Mouse (Mus musculus): ENCODE data around the gene Gria1. TPM values are rescaled to one million over a fixed set of nuclear protein-coding genes. Genes with fewer than 3 reads are reported as not detected.

Gene Gria1
- polyA plus RNA-seq, 1 experiment from 2014 or later = 10.9 TPM

DNA sequence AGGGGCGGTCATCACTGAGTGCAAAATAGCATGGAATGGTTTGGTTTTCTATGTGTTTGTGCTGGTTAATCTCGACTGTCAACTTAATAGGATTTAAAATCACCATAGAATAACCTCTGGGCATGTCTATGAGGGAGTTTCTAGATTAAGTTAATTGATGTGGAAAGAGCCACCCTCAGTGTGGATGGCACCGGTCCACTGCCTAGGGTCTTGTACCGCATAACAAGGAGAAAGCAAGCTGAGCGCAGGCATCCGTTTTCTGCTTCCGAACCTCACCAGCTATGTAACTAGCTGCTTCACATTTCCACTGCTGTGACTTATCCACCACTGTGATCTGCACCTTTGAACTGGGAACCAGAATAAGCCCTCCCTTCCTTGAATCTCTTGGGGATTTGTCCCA is 134.0 kb downstream of the Gria1 start:
- Histone ChIP-seq H3K9ac (no peak overlapping the region), H3K4me2 (replicated peaks) (no peak overlapping the region), H3K27me3 (replicated peaks) (no peaks in the 10 kb centered on the region), H3K4me1 (peaks cover 7% of the 10 kb centered on the region; the same call in 1 of the 2 replicates), H3K9me3 (no peaks in the 10 kb centered on the region), H3K36me3 (no peaks in the 10 kb centered on the region), H3K27ac (no peak overlapping the region), H3K4me3 (no peak overlapping the region)
- ATAC-seq (ENCODE audit: low FRiP score, low read depth) = no peak
- WGBS = 79% methylated on average over 7 of the region's 7 CpGs

DNA sequence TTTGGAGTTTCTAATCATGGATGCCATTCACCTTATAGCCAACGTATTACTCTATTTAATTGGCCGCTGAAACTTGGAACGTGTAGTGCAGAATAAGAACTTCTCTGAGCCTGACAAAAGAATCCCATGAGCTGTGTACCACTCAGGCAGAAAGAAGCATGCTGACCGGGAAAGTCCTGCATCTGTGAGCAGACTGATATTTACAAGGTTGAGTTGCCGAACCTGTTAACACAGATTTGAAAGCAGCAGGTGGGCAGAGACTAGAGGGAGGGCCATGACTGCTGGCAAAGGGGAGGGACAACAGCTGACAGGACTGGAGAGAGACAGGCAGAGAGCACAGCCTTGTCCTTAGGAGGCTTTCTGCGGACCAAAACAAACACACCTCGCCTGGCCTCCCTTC is 134.5 kb downstream of the Gria1 start:
- no peak overlapping the region for H3K4me3 ChIP-seq
- H3K27me3 ChIP-seq (replicated peaks) = no peaks in the 10 kb centered on the region
- no peaks in the 10 kb centered on the region for H3K36me3 ChIP-seq
- ATAC-seq (ENCODE audit: low FRiP score, low read depth) = no peak
- H3K9ac ChIP-seq = no peak overlapping the region
- 56% methylated on average over 7 of the region's 7 CpGs for WGBS
- peaks cover 7% of the 10 kb centered on the region; the same call in 1 of the 2 replicates for H3K4me1 ChIP-seq
- H3K27ac ChIP-seq = no peak overlapping the region
- no peaks in the 10 kb centered on the region for H3K9me3 ChIP-seq
- no peak overlapping the region for H3K4me2 ChIP-seq (replicated peaks)

DNA sequence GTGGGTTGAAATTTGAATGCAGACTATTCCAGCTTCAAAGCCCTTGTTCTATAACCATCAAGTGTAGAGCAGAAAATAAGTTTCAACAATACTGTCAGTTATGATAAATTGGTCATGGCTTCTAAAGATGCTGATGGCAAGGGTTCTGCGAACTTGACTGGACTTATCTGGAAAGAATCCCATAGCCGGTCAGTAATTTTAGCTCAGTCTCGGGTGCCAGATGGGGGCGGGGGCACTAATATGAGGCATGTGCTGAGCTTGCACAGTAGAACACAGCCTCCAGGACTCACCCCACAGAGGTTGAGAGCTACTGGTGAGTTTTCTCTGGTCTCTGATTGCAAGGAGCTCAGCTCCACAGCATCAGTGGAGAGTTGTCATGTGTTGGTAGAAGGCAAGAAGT is 140.5 kb downstream of the Gria1 start:
- Histone ChIP-seq H3K36me3 (no peaks in the 10 kb centered on the region), H3K4me1 (no peaks in the 10 kb centered on the region), H3K9ac (no peak overlapping the region), H3K4me3 (no peak overlapping the region), H3K4me2 (replicated peaks) (no peak overlapping the region), H3K9me3 (no peaks in the 10 kb centered on the region), H3K27me3 (replicated peaks) (no peaks in the 10 kb centered on the region), H3K27ac (no peak overlapping the region)
- 90% methylated on average over 4 of the region's 4 CpGs for WGBS
- ATAC-seq (ENCODE audit: low FRiP score, low read depth) = no peak

- Histone ChIP-seq H3K9ac (no peak overlapping the region), H3K4me2 (replicated peaks) (no peak overlapping the region), H3K27me3 (replicated peaks) (no peaks in the 10 kb centered on the region), H3K27ac (no peak overlapping the region), H3K4me3 (no peak overlapping the region), H3K4me1 (no peaks in the 10 kb centered on the region), H3K9me3 (no peaks in the 10 kb centered on the region), H3K36me3 (no peaks in the 10 kb centered on the region)
- WGBS = 49% methylated on average over 8 of the region's 8 CpGs
- no peak for ATAC-seq (ENCODE audit: low FRiP score, low read depth)
Measured at GRCm38 (mm10) chr11:57154998-57155397, 143.8 kb downstream of the Gria1 start.

DNA sequence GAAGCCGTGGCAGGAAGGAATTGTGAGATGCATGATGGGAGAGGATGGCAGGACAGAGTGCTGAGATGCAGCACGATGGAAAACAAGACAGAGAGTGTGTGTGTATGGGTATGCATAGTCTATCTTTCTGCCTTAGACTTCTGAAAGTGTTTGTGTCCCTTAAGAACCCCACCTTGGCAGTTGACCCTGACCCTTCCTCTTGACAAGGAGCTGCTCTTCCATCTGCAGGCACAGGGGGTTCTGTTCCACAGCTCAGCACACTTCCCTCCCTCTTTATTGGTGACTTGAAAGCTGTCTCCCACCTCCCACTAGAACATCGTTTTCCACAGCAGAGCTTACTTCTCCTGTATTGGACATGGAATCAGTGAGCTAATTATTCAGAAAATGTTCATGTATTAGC is 148.2 kb downstream of the Gria1 start:
- ATAC-seq (ENCODE audit: low FRiP score, low read depth) = no peak

DNA sequence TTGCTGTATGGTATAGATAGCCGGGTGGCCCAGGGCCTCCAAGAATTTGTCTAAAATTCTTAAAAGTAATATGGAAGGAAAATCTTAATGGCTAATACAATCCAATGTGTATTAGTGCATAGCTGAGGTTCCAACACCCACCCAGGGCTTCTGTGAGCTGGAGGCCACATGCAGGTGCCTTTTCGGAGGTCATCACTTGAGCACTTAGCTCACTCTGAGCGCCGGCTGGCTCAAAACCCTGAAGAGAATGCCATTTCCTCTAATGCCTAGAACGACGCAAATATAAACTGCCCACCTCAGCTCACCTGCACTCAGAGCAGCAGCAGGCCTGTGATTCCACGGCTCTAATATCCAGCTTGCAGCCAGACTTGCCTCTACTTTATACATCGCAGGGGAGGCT is 148.9 kb downstream of the Gria1 start:
- H3K4me2 ChIP-seq (replicated peaks) = no peak overlapping the region
- 92% methylated on average over 8 of the region's 8 CpGs for WGBS
- no peak for ATAC-seq (ENCODE audit: low FRiP score, low read depth)
- H3K27me3 ChIP-seq (replicated peaks) = no peaks in the 10 kb centered on the region
- no peak overlapping the region for H3K27ac ChIP-seq
- no peaks in the 10 kb centered on the region for H3K36me3 ChIP-seq
- H3K4me3 ChIP-seq = no peak overlapping the region
- no peaks in the 10 kb centered on the region for H3K9me3 ChIP-seq
- no peak overlapping the region for H3K9ac ChIP-seq
- no peaks in the 10 kb centered on the region for H3K4me1 ChIP-seq

More for the DNA sequence above, 148.2 kb downstream of the Gria1 start:
- Histone ChIP-seq H3K4me3 (no peak overlapping the region), H3K9ac (no peak overlapping the region), H3K4me2 (replicated peaks) (no peak overlapping the region), H3K27ac (no peak overlapping the region), H3K4me1 (no peaks in the 10 kb centered on the region), H3K27me3 (replicated peaks) (no peaks in the 10 kb centered on the region), H3K9me3 (no peaks in the 10 kb centered on the region), H3K36me3 (no peaks in the 10 kb centered on the region)
- WGBS = 70% methylated on average over 3 of the region's 3 CpGs

DNA sequence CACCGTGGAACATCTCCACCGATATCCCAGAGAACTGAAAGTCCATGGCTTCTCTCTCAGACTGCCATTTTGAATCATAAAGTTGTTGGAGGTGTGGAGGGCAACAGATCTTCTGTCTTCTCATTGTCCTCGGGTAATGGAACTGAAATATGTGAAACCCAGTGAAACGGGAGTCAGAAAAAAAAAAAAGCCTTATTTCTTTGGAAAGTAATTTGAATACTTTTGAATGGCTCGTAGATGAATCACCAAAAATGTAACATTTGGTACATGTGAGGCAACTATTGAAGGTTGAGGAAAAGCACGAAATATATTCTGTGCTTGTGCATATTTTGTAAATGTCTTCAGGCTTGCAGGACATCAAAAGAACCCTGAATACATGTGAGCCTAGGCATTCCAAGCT is 151.7 kb downstream of the Gria1 start:
- ATAC-seq (ENCODE audit: low FRiP score, low read depth) = no peak
- H3K9me3 ChIP-seq = no peaks in the 10 kb centered on the region
- no peak overlapping the region for H3K4me2 ChIP-seq (replicated peaks)
- H3K4me3 ChIP-seq = no peak overlapping the region
- H3K9ac ChIP-seq = no peak overlapping the region
- H3K4me1 ChIP-seq = no peaks in the 10 kb centered on the region
- no peak overlapping the region for H3K27ac ChIP-seq
- H3K36me3 ChIP-seq = no peaks in the 10 kb centered on the region
- H3K27me3 ChIP-seq (replicated peaks) = no peaks in the 10 kb centered on the region
- WGBS = 88% methylated on average over 6 of the region's 6 CpGs

GRCm38 (mm10) chr11:57170058-57170457 is 158.9 kb downstream of the Gria1 start:
- no peak overlapping the region for H3K27ac ChIP-seq
- no peaks in the 10 kb centered on the region for H3K36me3 ChIP-seq
- H3K4me3 ChIP-seq = no peak overlapping the region
- ATAC-seq (ENCODE audit: low FRiP score, low read depth) = no peak
- peaks cover 5% of the 10 kb centered on the region; the same call in 1 of the 2 replicates for H3K4me1 ChIP-seq
- no peak overlapping the region for H3K4me2 ChIP-seq (replicated peaks)
- no peaks in the 10 kb centered on the region for H3K9me3 ChIP-seq
- no peak overlapping the region for H3K9ac ChIP-seq
- no peaks in the 10 kb centered on the region for H3K27me3 ChIP-seq (replicated peaks)
- WGBS = 86% methylated on average over 6 of the region's 6 CpGs

GRCm38 (mm10) chr11:57174165-57174564 is 163.0 kb downstream of the Gria1 start:
- Histone ChIP-seq H3K27me3 (replicated peaks) (no peaks in the 10 kb centered on the region), H3K36me3 (no peaks in the 10 kb centered on the region), H3K4me2 (replicated peaks) (no peak overlapping the region), H3K9me3 (no peaks in the 10 kb centered on the region), H3K27ac (no peak overlapping the region), H3K9ac (no peak overlapping the region), H3K4me1 (peaks cover 5% of the 10 kb centered on the region; the same call in 1 of the 2 replicates), H3K4me3 (no peak overlapping the region)
- ATAC-seq (ENCODE audit: low FRiP score, low read depth) = no peak
- WGBS = 50% methylated on average over 5 of the region's 5 CpGs

- H3K9me3 ChIP-seq = no peaks in the 10 kb centered on the region
- H3K4me3 ChIP-seq = no peak overlapping the region
- H3K4me1 ChIP-seq = peaks cover 5% of the 10 kb centered on the region; the same call in 1 of the 2 replicates
- 41% methylated on average over 3 of the region's 3 CpGs for WGBS
- no peak overlapping the region for H3K9ac ChIP-seq
- H3K27me3 ChIP-seq (replicated peaks) = no peaks in the 10 kb centered on the region
- no peak overlapping the region for H3K27ac ChIP-seq
- H3K36me3 ChIP-seq = no peaks in the 10 kb centered on the region
- no peak overlapping the region for H3K4me2 ChIP-seq (replicated peaks)
- no peak for ATAC-seq (ENCODE audit: low FRiP score, low read depth)
Measured at GRCm38 (mm10) chr11:57176552-57176951, 165.4 kb downstream of the Gria1 start.

DNA sequence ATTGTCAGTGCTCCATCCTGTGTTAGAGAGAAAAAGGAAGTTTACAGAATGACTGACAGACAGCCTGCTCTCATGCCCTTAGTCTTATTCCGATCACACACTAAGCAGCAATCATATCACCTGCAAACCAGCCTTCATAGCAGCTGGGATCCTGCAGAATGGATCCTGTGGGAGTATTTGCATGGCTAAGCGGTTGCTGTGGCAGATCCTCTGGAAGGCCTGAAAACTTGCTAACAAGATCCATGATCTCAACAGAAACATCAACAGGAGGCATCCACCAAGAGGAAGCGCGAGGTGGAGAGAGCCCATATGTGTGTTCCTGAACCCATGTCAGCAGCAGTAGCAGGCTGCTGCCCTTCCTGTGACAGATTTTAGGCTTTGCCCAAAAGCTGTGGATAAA is 173.0 kb downstream of the Gria1 start:
- Histone ChIP-seq H3K9ac (no peak overlapping the region), H3K36me3 (no peaks in the 10 kb centered on the region)
- ATAC-seq (ENCODE audit: low FRiP score, low read depth) = no peak

DNA sequence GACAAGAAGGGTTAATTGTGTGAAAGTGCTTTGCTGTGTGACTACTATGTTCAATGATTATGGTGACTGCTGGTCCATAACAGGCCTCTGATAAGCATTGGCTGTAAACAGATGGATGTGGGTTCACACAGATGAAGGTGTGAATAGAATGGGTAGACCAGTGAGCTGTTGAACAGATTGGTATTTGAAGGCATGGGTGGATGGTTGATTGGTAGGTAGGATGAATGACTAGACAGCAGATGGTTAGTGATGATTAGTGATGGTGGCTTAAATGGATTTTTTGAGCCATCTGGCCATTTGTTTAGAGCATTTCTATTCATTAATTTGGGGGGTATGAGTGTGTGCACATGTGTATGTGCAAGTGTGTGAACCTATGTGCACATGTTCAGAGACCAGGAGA is 173.9 kb downstream of the Gria1 start:
- Histone ChIP-seq H3K4me2 (replicated peaks) (no peak overlapping the region), H3K36me3 (no peaks in the 10 kb centered on the region), H3K4me3 (no peak overlapping the region), H3K9me3 (no peaks in the 10 kb centered on the region), H3K27me3 (replicated peaks) (no peaks in the 10 kb centered on the region), H3K27ac (no peak overlapping the region), H3K4me1 (no peaks in the 10 kb centered on the region), H3K9ac (no peak overlapping the region)
- ATAC-seq (ENCODE audit: low FRiP score, low read depth) = no peak

More for the DNA sequence above, 173.0 kb downstream of the Gria1 start:
- H3K9me3 ChIP-seq = no peaks in the 10 kb centered on the region
- H3K27ac ChIP-seq = no peak overlapping the region
- H3K27me3 ChIP-seq (replicated peaks) = no peaks in the 10 kb centered on the region
- no peak overlapping the region for H3K4me2 ChIP-seq (replicated peaks)
- H3K4me3 ChIP-seq = no peak overlapping the region
- H3K4me1 ChIP-seq = no peaks in the 10 kb centered on the region
- 92% methylated on average over 4 of the region's 4 CpGs for WGBS

GRCm38 (mm10) chr11:57189391-57189790 is 178.2 kb downstream of the Gria1 start:
- H3K9me3 ChIP-seq = no peaks in the 10 kb centered on the region
- H3K4me1 ChIP-seq = no peaks in the 10 kb centered on the region
- H3K4me2 ChIP-seq (replicated peaks) = no peak overlapping the region
- no peak overlapping the region for H3K27ac ChIP-seq
- ATAC-seq (ENCODE audit: low FRiP score, low read depth) = no peak
- 89% methylated on average over 8 of the region's 8 CpGs for WGBS
- no peak overlapping the region for H3K9ac ChIP-seq
- H3K36me3 ChIP-seq = no peaks in the 10 kb centered on the region
- H3K27me3 ChIP-seq (replicated peaks) = no peaks in the 10 kb centered on the region
- no peak overlapping the region for H3K4me3 ChIP-seq

Data from neural tube, embryonic 12.5 days (tissue).